Mouse (Mus musculus): ENCODE data around the gene Ppfia3. TPM values are rescaled to one million over a fixed set of nuclear protein-coding genes. Genes with fewer than 3 reads are reported as not detected.

Gene Ppfia3
- polyA plus RNA-seq, 1 experiment from 2014 or later, result 32.1 TPM

- Histone ChIP-seq H3K27ac (replicated peaks) (no peak overlapping the region), H3K27me3 (no peaks in the 10 kb centered on the region), H3K9me3 (no peaks in the 10 kb centered on the region), H3K9ac (no peak overlapping the region), H3K4me2 (peak overlapping the region; percentile 44), H3K4me1 (replicated peaks) (peaks cover 29% of the 10 kb centered on the region), H3K4me3 (no peak overlapping the region), H3K36me3 (no peaks in the 10 kb centered on the region)
- ATAC-seq (ENCODE audit: low FRiP score, low read depth), result no peak; the same call in 1 of the 2 replicates
- 15% methylated on average over 6 of the region's 6 CpGs for WGBS
These were observed 66.5 kb downstream of the Ppfia3 start for GRCm38 (mm10) chr7:45300270-45300669.

GRCm38 (mm10) chr7:45299752-45300151 is 67.1 kb downstream of the Ppfia3 start:
- H3K4me1 ChIP-seq (replicated peaks), result peaks cover 23% of the 10 kb centered on the region
- no peaks in the 10 kb centered on the region for H3K36me3 ChIP-seq
- peak; percentile 86 for ATAC-seq (ENCODE audit: low FRiP score, low read depth)
- no peaks in the 10 kb centered on the region for H3K27me3 ChIP-seq
- no peak overlapping the region for H3K4me2 ChIP-seq
- no peaks in the 10 kb centered on the region for H3K9me3 ChIP-seq
- no peak overlapping the region for H3K4me3 ChIP-seq
- no peak overlapping the region for H3K9ac ChIP-seq
- no peak overlapping the region for H3K27ac ChIP-seq (replicated peaks)
- 16% methylated on average over 5 of the region's 5 CpGs for WGBS

GRCm38 (mm10) chr7:45297563-45297962 is 69.3 kb downstream of the Ppfia3 start:
- H3K4me1 ChIP-seq (replicated peaks), result peaks cover 11% of the 10 kb centered on the region
- no peak overlapping the region for H3K9ac ChIP-seq
- H3K36me3 ChIP-seq, result no peaks in the 10 kb centered on the region
- no peaks in the 10 kb centered on the region for H3K9me3 ChIP-seq
- no peak overlapping the region for H3K4me3 ChIP-seq
- 61% methylated on average over 3 of the region's 3 CpGs for WGBS
- no peak overlapping the region for H3K27ac ChIP-seq (replicated peaks)
- no peaks in the 10 kb centered on the region for H3K27me3 ChIP-seq
- no peak for ATAC-seq (ENCODE audit: low FRiP score, low read depth)
- H3K4me2 ChIP-seq, result no peak overlapping the region

- no peak overlapping the region for H3K9ac ChIP-seq
- no peaks in the 10 kb centered on the region for H3K27me3 ChIP-seq
- no peak overlapping the region for H3K4me3 ChIP-seq
- WGBS, result 93% methylated on average over 1 of the region's 1 CpGs
- no peak overlapping the region for H3K27ac ChIP-seq (replicated peaks)
- H3K4me2 ChIP-seq, result no peak overlapping the region
- H3K4me1 ChIP-seq (replicated peaks), result peaks cover 10% of the 10 kb centered on the region
- no peaks in the 10 kb centered on the region for H3K36me3 ChIP-seq
- no peak for ATAC-seq (ENCODE audit: low FRiP score, low read depth)
- H3K9me3 ChIP-seq, result no peaks in the 10 kb centered on the region
These were observed 70.2 kb downstream of the Ppfia3 start for GRCm38 (mm10) chr7:45296626-45297025.

Other genes with a start within 250 kb of the Ppfia3 start
- gene Rps11, start 242.6 kb downstream of the Ppfia3 start, polyA plus RNA-seq (2015; fragmentation: Nextera tagmentation; extraction: Ambion mirVana), result 762 and 841 TPM in 2 replicates
- 624 and 661 TPM in 2 replicates for gene Rpl13a, start 238.3 kb downstream of the Ppfia3 start, polyA plus RNA-seq (2015; fragmentation: Nextera tagmentation; extraction: Ambion mirVana)
- gene Gm45713, start 230.8 kb downstream of the Ppfia3 start, polyA plus RNA-seq (2015; fragmentation: Nextera tagmentation; extraction: Ambion mirVana), result not detected in 2 replicates
- 2.0 and 2.7 TPM in 2 replicates for gene Flt3l, start 230.6 kb downstream of the Ppfia3 start, polyA plus RNA-seq (2015; fragmentation: Nextera tagmentation; extraction: Ambion mirVana)
- 92.4 and 98.8 TPM in 2 replicates for gene Pih1d1, start 212.7 kb downstream of the Ppfia3 start, polyA plus RNA-seq (2015; fragmentation: Nextera tagmentation; extraction: Ambion mirVana)
- gene Aldh16a1, start 212.4 kb downstream of the Ppfia3 start, polyA plus RNA-seq (2015; fragmentation: Nextera tagmentation; extraction: Ambion mirVana), result 20.8 and 21.9 TPM in 2 replicates
- 0.71 and 1.5 TPM in 2 replicates for gene Slc17a7, start 203.1 kb downstream of the Ppfia3 start, polyA plus RNA-seq (2015; fragmentation: Nextera tagmentation; extraction: Ambion mirVana)
- gene Gfy, start 187.4 kb downstream of the Ppfia3 start, polyA plus RNA-seq (2015; fragmentation: Nextera tagmentation; extraction: Ambion mirVana), result not detected in 2 replicates
- 0.71 and 3.2 TPM in 2 replicates for gene Pth2, start 186.0 kb downstream of the Ppfia3 start, polyA plus RNA-seq (2015; fragmentation: Nextera tagmentation; extraction: Ambion mirVana)
- gene Ccdc155, start 162.1 kb downstream of the Ppfia3 start, polyA plus RNA-seq (2015; fragmentation: Nextera tagmentation; extraction: Ambion mirVana), result 0.57 and 0.77 TPM in 2 replicates
- gene Dkkl1, start 154.9 kb downstream of the Ppfia3 start, polyA plus RNA-seq (2015; fragmentation: Nextera tagmentation; extraction: Ambion mirVana), result 10.8 and 11.9 TPM in 2 replicates
- 54.2 and 69.9 TPM in 2 replicates for gene Tead2, start 151.3 kb downstream of the Ppfia3 start, polyA plus RNA-seq (2015; fragmentation: Nextera tagmentation; extraction: Ambion mirVana)
- 1.4 and 1.7 TPM in 2 replicates for gene Cd37, start 127.9 kb downstream of the Ppfia3 start, polyA plus RNA-seq (2015; fragmentation: Nextera tagmentation; extraction: Ambion mirVana)
- gene Slc6a16, start 125.9 kb downstream of the Ppfia3 start, polyA plus RNA-seq (2015; fragmentation: Nextera tagmentation; extraction: Ambion mirVana), result 0.62 and 1.3 TPM in 2 replicates
- gene Slc6a21, start 89.5 kb downstream of the Ppfia3 start, polyA plus RNA-seq (2015; fragmentation: Nextera tagmentation; extraction: Ambion mirVana), result 0.16 TPM in 1 of 2 replicates, not detected in the other
- gene Trpm4, start 33.2 kb downstream of the Ppfia3 start, polyA plus RNA-seq (2015; fragmentation: Nextera tagmentation; extraction: Ambion mirVana), result 11.3 TPM in 2 replicates
- gene Hrc, start 31.7 kb downstream of the Ppfia3 start, polyA plus RNA-seq (2015; fragmentation: Nextera tagmentation; extraction: Ambion mirVana), result 0.65 and 0.68 TPM in 2 replicates
- 33.7 and 38.7 TPM in 2 replicates for gene Lin7b, start 3.6 kb upstream of the Ppfia3 start, polyA plus RNA-seq (2015; fragmentation: Nextera tagmentation; extraction: Ambion mirVana)
- 179 and 183 TPM in 2 replicates for gene Snrnp70, start 28.7 kb upstream of the Ppfia3 start, polyA plus RNA-seq (2015; fragmentation: Nextera tagmentation; extraction: Ambion mirVana)
- not detected in 2 replicates for gene Kcna7, start 38.6 kb upstream of the Ppfia3 start, polyA plus RNA-seq (2015; fragmentation: Nextera tagmentation; extraction: Ambion mirVana)
- 0.17 TPM in 1 of 2 replicates, not detected in the other for gene Ntf5, start 46.7 kb upstream of the Ppfia3 start, polyA plus RNA-seq (2015; fragmentation: Nextera tagmentation; extraction: Ambion mirVana)
- gene Lhb, start 53.8 kb upstream of the Ppfia3 start, polyA plus RNA-seq (2015; fragmentation: Nextera tagmentation; extraction: Ambion mirVana), result 0.92 and 2.0 TPM in 2 replicates
- 23.4 and 25.1 TPM in 2 replicates for gene Gys1, start 67.8 kb upstream of the Ppfia3 start, polyA plus RNA-seq (2015; fragmentation: Nextera tagmentation; extraction: Ambion mirVana)
- gene Ruvbl2, start 71.1 kb upstream of the Ppfia3 start, polyA plus RNA-seq (2015; fragmentation: Nextera tagmentation; extraction: Ambion mirVana), result 108 and 110 TPM in 2 replicates
- 5,657 and 5,762 TPM in 2 replicates for gene Ftl1, start 92.9 kb upstream of the Ppfia3 start, polyA plus RNA-seq (2015; fragmentation: Nextera tagmentation; extraction: Ambion mirVana)
- 245 and 250 TPM in 2 replicates for gene Bax, start 99.9 kb upstream of the Ppfia3 start, polyA plus RNA-seq (2015; fragmentation: Nextera tagmentation; extraction: Ambion mirVana)
- 0.13 and 0.30 TPM in 2 replicates for gene Tulp2, start 114.9 kb upstream of the Ppfia3 start, polyA plus RNA-seq (2015; fragmentation: Nextera tagmentation; extraction: Ambion mirVana)
- not detected in 2 replicates for gene Gm45808, start 119.8 kb upstream of the Ppfia3 start, polyA plus RNA-seq (2015; fragmentation: Nextera tagmentation; extraction: Ambion mirVana)
- 4.5 and 4.6 TPM in 2 replicates for gene Dhdh, start 121.8 kb upstream of the Ppfia3 start, polyA plus RNA-seq (2015; fragmentation: Nextera tagmentation; extraction: Ambion mirVana)
- gene Nucb1, start 143.4 kb upstream of the Ppfia3 start, polyA plus RNA-seq (2015; fragmentation: Nextera tagmentation; extraction: Ambion mirVana), result 137 TPM in 2 replicates
- 13.8 and 14.4 TPM in 2 replicates for gene Ppp1r15a, start 159.2 kb upstream of the Ppfia3 start, polyA plus RNA-seq (2015; fragmentation: Nextera tagmentation; extraction: Ambion mirVana)
- 2.5 and 3.3 TPM in 2 replicates for gene Plekha4, start 159.3 kb upstream of the Ppfia3 start, polyA plus RNA-seq (2015; fragmentation: Nextera tagmentation; extraction: Ambion mirVana)
- 0.18 and 0.26 TPM in 2 replicates for gene Hsd17b14, start 187.9 kb upstream of the Ppfia3 start, polyA plus RNA-seq (2015; fragmentation: Nextera tagmentation; extraction: Ambion mirVana)
- 22.2 and 22.7 TPM in 2 replicates for gene Bcat2, start 203.1 kb upstream of the Ppfia3 start, polyA plus RNA-seq (2015; fragmentation: Nextera tagmentation; extraction: Ambion mirVana)
- gene Fgf21, start 248.5 kb upstream of the Ppfia3 start, polyA plus RNA-seq (2015; fragmentation: Nextera tagmentation; extraction: Ambion mirVana), result not detected in 2 replicates

All from hindbrain, embryonic 15.5 days (tissue).